ENCODE assay signal across 8 mouse cellular contexts in genomic region chr2:156717320-156718281, GRCm38 (mm10). TPM values are rescaled to one million over a fixed set of nuclear protein-coding genes. Genes with fewer than 3 reads are reported as not detected.
DNase-seq lines count a peak whose midpoint lies in the region; ATAC-seq lines count a peak whose summit lies in the region.

No protein-coding gene starts in this region.

- H3K27ac ChIP-seq in forebrain, embryonic 10.5 days, result peak overlapping the region; percentile 80
- H3K27ac ChIP-seq in hindbrain, embryonic 13.5 days, result peak overlapping the region; percentile 55
- peak overlapping the region; percentile 65 for H3K27ac ChIP-seq in midbrain, embryonic 10.5 days (replicated peaks)
- H3K27ac ChIP-seq in stomach, embryonic 16.5 days (ENCODE audit: low read length), result peak overlapping the region; percentile 76

- peaks cover 53% of the 10 kb centered on the region for H3K4me1 ChIP-seq in forebrain, embryonic 10.5 days
- peaks cover 34% of the 10 kb centered on the region for H3K4me1 ChIP-seq in hindbrain, embryonic 13.5 days (replicated peaks)
- H3K4me1 ChIP-seq in midbrain, embryonic 10.5 days, result peaks cover 46% of the 10 kb centered on the region
- peaks cover 31% of the 10 kb centered on the region for H3K4me1 ChIP-seq in stomach, embryonic 16.5 days (ENCODE audit: control insufficient read depth, insufficient read depth, low read length)

- peak overlapping the region; percentile 65 for H3K9ac ChIP-seq in hindbrain, embryonic 13.5 days
- H3K9ac ChIP-seq in stomach, embryonic 16.5 days (ENCODE audit: low read length), result peak overlapping the region; percentile 55

- H3K4me3 ChIP-seq in forebrain, embryonic 10.5 days, result peak overlapping the region; percentile 34
- 0 out of 2 replicates have a peak overlapping the region, but pooled peaks have one; percentile 5 for H3K4me3 ChIP-seq in hindbrain, embryonic 13.5 days
- peak overlapping the region; percentile 35 for H3K4me3 ChIP-seq in midbrain, embryonic 10.5 days
- peak overlapping the region; percentile 27 for H3K4me3 ChIP-seq in stomach, embryonic 16.5 days (replicated peaks; ENCODE audit: low read length)

- 19% methylated on average over 17 of the region's 17 CpGs for WGBS in forebrain, embryonic 10.5 days
- 23% methylated on average over 17 of the region's 17 CpGs for WGBS in hindbrain, embryonic 13.5 days
- 24% methylated on average over 17 of the region's 17 CpGs for WGBS in midbrain, embryonic 10.5 days
- WGBS in stomach, embryonic 16.5 days, result 15% methylated on average over 17 of the region's 17 CpGs

- intact Hi-C loops in left cerebral cortex, postnatal 14 days (cut with DNase I), result loop anchor here (5.0 kb wide), 1 partner anchor 50 kb away; no protein-coding TSS in a partner anchor

- DNase-seq in layer of hippocampus, adult 11-12 months (ENCODE audit: low spot score), result peak; percentile 64
- no peak for DNase-seq in layer of hippocampus, postnatal 25 days (ENCODE audit: extremely low spot score in 1 of 2, low spot score in 1 of 2)
- DNase-seq in forebrain, embryonic 10.5 days (ENCODE audit: extremely low spot score, low spot score), result peak; percentile 47
- DNase-seq in left cerebral cortex, postnatal 14 days (ENCODE audit: low spot score in 2 of 2), result peak; percentile 78 to 87
- peak; percentile 52 for DNase-seq in midbrain, embryonic 10.5 days (ENCODE audit: low spot score)
- DNase-seq in adrenal gland, adult 18-20 months (ENCODE audit: low spot score in 2 of 2), result no peak

- H3K4me2 ChIP-seq in hindbrain, embryonic 13.5 days, result peak overlapping the region; percentile 30
- H3K4me2 ChIP-seq in stomach, embryonic 16.5 days (ENCODE audit: low read depth, low read length), result peak overlapping the region; percentile 47

- H3K27me3 ChIP-seq in forebrain, embryonic 10.5 days (ENCODE audit: poor library complexity, severe bottlenecking), result no peaks in the 10 kb centered on the region
- no peaks in the 10 kb centered on the region for H3K27me3 ChIP-seq in hindbrain, embryonic 13.5 days
- H3K27me3 ChIP-seq in midbrain, embryonic 10.5 days (ENCODE audit: low read depth, poor library complexity, severe bottlenecking), result no peaks in the 10 kb centered on the region
- no peaks in the 10 kb centered on the region for H3K27me3 ChIP-seq in stomach, embryonic 16.5 days (ENCODE audit: control insufficient read depth, insufficient read depth, low read length)

- H3K36me3 ChIP-seq in forebrain, embryonic 10.5 days (replicated peaks), result peaks cover 4% of the 10 kb centered on the region; the same call in 1 of the 2 replicates
- H3K36me3 ChIP-seq in hindbrain, embryonic 13.5 days, result peaks cover 5% of the 10 kb centered on the region; the same call in 1 of the 2 replicates
- no peaks in the 10 kb centered on the region for H3K36me3 ChIP-seq in midbrain, embryonic 10.5 days
- H3K36me3 ChIP-seq in stomach, embryonic 16.5 days (ENCODE audit: control insufficient read depth, insufficient read depth, low read length), result no peaks in the 10 kb centered on the region

- H3K9me3 ChIP-seq in forebrain, embryonic 10.5 days, result no peaks in the 10 kb centered on the region
- H3K9me3 ChIP-seq in hindbrain, embryonic 13.5 days, result no peaks in the 10 kb centered on the region
- no peaks in the 10 kb centered on the region for H3K9me3 ChIP-seq in midbrain, embryonic 10.5 days (replicated peaks)
- no peaks in the 10 kb centered on the region for H3K9me3 ChIP-seq in stomach, embryonic 16.5 days (replicated peaks; ENCODE audit: control insufficient read depth, low read length)

- ATAC-seq in hindbrain, embryonic 13.5 days (ENCODE audit: low FRiP score), result no peak
- ATAC-seq in stomach, embryonic 16.5 days (ENCODE audit: insufficient read depth, low FRiP score), result no peak

RNA-seq across cellular contexts. Expression of gene Myl9, which starts 57.6 kb away (rescaled TPM):
- total RNA-seq in layer of hippocampus, postnatal 25 days (2021), result 10 to 100 TPM; 14.3 to 18.8 TPM
- 79.0 and 80.3 TPM in 2 replicates for polyA plus RNA-seq in forebrain, embryonic 10.5 days (2016; fragmentation: Nextera tagmentation; extraction: Ambion mirVana)
- 39.1 and 53.3 TPM in 2 replicates for polyA plus RNA-seq in hindbrain, embryonic 13.5 days (2015; fragmentation: Nextera tagmentation; extraction: Ambion mirVana)
- 10 to 100 TPM; 24.1 to 24.2 TPM for total RNA-seq in left cerebral cortex, postnatal 14 days (2021)
- 83.4 and 120 TPM in 2 replicates for polyA plus RNA-seq in midbrain, embryonic 10.5 days (2016; fragmentation: Nextera tagmentation; extraction: Ambion mirVana)
- polyA plus RNA-seq in stomach, embryonic 16.5 days (2015; fragmentation: Nextera tagmentation; extraction: Ambion mirVana), result 1,649 and 1,814 TPM in 2 replicates
- total RNA-seq in adrenal gland, adult 18-20 months (2021), result 10 to 100 TPM; 52.0 to 58.6 TPM

Comparison
In these comparisons a context has a peak if more than half of its experiments do, and no peak if none do; other contexts are left out.
1. DNase-seq: peak in layer of hippocampus, adult 11-12 months (single experiment), forebrain, embryonic 10.5 days (single experiment), left cerebral cortex, postnatal 14 days (2 of 2) and midbrain, embryonic 10.5 days (single experiment); none in layer of hippocampus, postnatal 25 days (0 of 2) and adrenal gland, adult 18-20 months (0 of 2).
2. RNA of gene Myl9, which starts 57.6 kb away (polyA plus RNA-seq): 1,649 to 1,814 TPM in stomach, embryonic 16.5 days; 83.4 to 120 TPM in midbrain, embryonic 10.5 days, 79.0 to 80.3 TPM in forebrain, embryonic 10.5 days and 39.1 to 53.3 TPM in hindbrain, embryonic 13.5 days; every median in the first group is over 10 times any median in the second.
3. Peak in every context shown above with its lines, with median percentiles within 50 percentile points of each other: H3K27ac ChIP-seq and H3K4me3 ChIP-seq.